Mouse (Mus musculus) CD8-positive naive resting alpha-beta T cell, adult 2 months (primary cell): ENCODE measurements at regions not wholly inside any gene's neighbourhood (a gene's known extent, or its start where the extent isn't known, plus 50 kb on each side); places are given as distances from the start of the nearest gene placed in this dataset.

Source experiments
- DNase-seq, 2 experiments: peaks; one replicate each; pipeline ENCODE4 v3.0.0; 2022; ENCODE audit warnings: low read depth in 2 of 2, low spot score in 2 of 2

- no peak for DNase-seq
Measured at GRCm38 (mm10) chr2:133221762-133222556, 276.3 kb upstream of the Fermt1 start.

GRCm38 (mm10) chr2:133235175-133235920 is 289.6 kb upstream of the Fermt1 start:
- DNase-seq = no peak

- DNase-seq = no peak
Measured at GRCm38 (mm10) chr2:133252131-133252530, 299.8 kb upstream of the Bmp2 start.

GRCm38 (mm10) chr2:133274424-133274823 is 277.5 kb upstream of the Bmp2 start:
- DNase-seq = no peak

- DNase-seq = no peak
Measured at GRCm38 (mm10) chr2:133278546-133278945, 273.4 kb upstream of the Bmp2 start.

- no peak for DNase-seq
Measured at GRCm38 (mm10) chr2:133279275-133279674, 272.7 kb upstream of the Bmp2 start.

GRCm38 (mm10) chr2:133282692-133283091 is 269.3 kb upstream of the Bmp2 start:
- no peak for DNase-seq

GRCm38 (mm10) chr2:133283709-133284108 is 268.2 kb upstream of the Bmp2 start:
- DNase-seq = no peak

GRCm38 (mm10) chr2:133294136-133294535 is 257.8 kb upstream of the Bmp2 start:
- no peak for DNase-seq

GRCm38 (mm10) chr2:133305936-133306335 is 246.0 kb upstream of the Bmp2 start:
- no peak for DNase-seq

- no peak for DNase-seq
Measured at GRCm38 (mm10) chr2:133311001-133311400, 241.0 kb upstream of the Bmp2 start.

- DNase-seq = no peak
Measured at GRCm38 (mm10) chr2:133326290-133327050, 225.5 kb upstream of the Bmp2 start.

GRCm38 (mm10) chr2:133327653-133328052 is 224.3 kb upstream of the Bmp2 start:
- no peak for DNase-seq

- DNase-seq = no peak
Measured at GRCm38 (mm10) chr2:133336177-133336901, 215.6 kb upstream of the Bmp2 start.

GRCm38 (mm10) chr2:133338150-133338549 is 213.8 kb upstream of the Bmp2 start:
- DNase-seq = no peak

- DNase-seq = no peak
Measured at GRCm38 (mm10) chr2:133341352-133341751, 210.6 kb upstream of the Bmp2 start.

GRCm38 (mm10) chr2:133345964-133346788 is 205.8 kb upstream of the Bmp2 start:
- DNase-seq = no peak

- no peak for DNase-seq
Measured at GRCm38 (mm10) chr2:133346789-133347424, 205.1 kb upstream of the Bmp2 start.

- no peak for DNase-seq
Measured at GRCm38 (mm10) chr2:133351306-133351705, 200.7 kb upstream of the Bmp2 start.

GRCm38 (mm10) chr2:133352800-133353199 is 199.2 kb upstream of the Bmp2 start:
- DNase-seq = no peak
